Mouse (Mus musculus) neural tube, embryonic 15.5 days (tissue): ENCODE results near the gene Bcar3. TPM values are rescaled to one million over a fixed set of nuclear protein-coding genes. Genes with fewer than 3 reads are reported as not detected.
A peak's percentile ranks its signal among the peaks of the same experiment; 100 is the strongest.

Experiments
- ATAC-seq: fragments of 200-750 bp; cut with Nextera tagmentation; 2 replicates; pipeline ENCODE4 v1.8.0; 2017; ENCODE audit warnings: mild to moderate bottlenecking, moderate TSS enrichment, moderate library complexity; ENCODE audit not compliant: low FRiP score
- H3K27ac ChIP-seq: fragments of 300-500 bp; sonication (generic); replicated peaks from 2 replicates; pipeline ENCODE4 v1.5.1; 2015; ENCODE audit warnings: mild to moderate bottlenecking, inconsistent platforms
- H3K27me3 ChIP-seq: fragments of 300-500 bp; sonication (generic); replicated peaks from 2 replicates; pipeline ENCODE4 v1.6.1; 2015; ENCODE audit warnings: inconsistent platforms
- H3K36me3 ChIP-seq: fragments of 300-500 bp; sonication (generic); 2 replicates; pipeline ENCODE4 v1.6.1; 2015; ENCODE audit warnings: inconsistent platforms
- H3K4me1 ChIP-seq: fragments of 300-500 bp; sonication (generic); 2 replicates; pipeline ENCODE4 v1.6.1; 2015; ENCODE audit warnings: inconsistent platforms
- H3K4me2 ChIP-seq: fragments of 300-500 bp; sonication (generic); 2 replicates; pipeline ENCODE4 v1.6.1; 2015; ENCODE audit warnings: inconsistent platforms, mild to moderate bottlenecking, moderate library complexity
- H3K4me3 ChIP-seq: fragments of 300-500 bp; sonication (generic); replicated peaks from 2 replicates; pipeline ENCODE4 v1.5.1; 2015; ENCODE audit warnings: mild to moderate bottlenecking, inconsistent platforms
- H3K9ac ChIP-seq: fragments of 300-500 bp; sonication (generic); replicated peaks from 2 replicates; pipeline ENCODE4 v1.6.1; 2015; ENCODE audit warnings: mild to moderate bottlenecking, inconsistent platforms
- H3K9me3 ChIP-seq: fragments of 300-500 bp; sonication (generic); replicated peaks from 2 replicates; pipeline ENCODE4 v1.6.1; 2016; ENCODE audit warnings: inconsistent platforms
- WGBS: fragments of 180-500 bp; shearing (Covaris S2); methylation state at CpG from one replicate; pipeline ENCODE4 v1.1.7; 2015; ENCODE audit warnings: mixed read lengths; 5-methylcytosine and 5-hydroxymethylcytosine counted together
- polyA plus RNA-seq: library from polyadenylated mRNA; unstranded; fragments of >200 nt; fragmentation: Nextera tagmentation; extraction: Ambion mirVana; gene quantifications from 2 replicates; pipeline ENCODE4 v1.2.1, GENCODE M21; 2015

Bcar3 gene
- polyA plus RNA-seq, 1 experiment from 2014 or later = 5.5 TPM

DNA sequence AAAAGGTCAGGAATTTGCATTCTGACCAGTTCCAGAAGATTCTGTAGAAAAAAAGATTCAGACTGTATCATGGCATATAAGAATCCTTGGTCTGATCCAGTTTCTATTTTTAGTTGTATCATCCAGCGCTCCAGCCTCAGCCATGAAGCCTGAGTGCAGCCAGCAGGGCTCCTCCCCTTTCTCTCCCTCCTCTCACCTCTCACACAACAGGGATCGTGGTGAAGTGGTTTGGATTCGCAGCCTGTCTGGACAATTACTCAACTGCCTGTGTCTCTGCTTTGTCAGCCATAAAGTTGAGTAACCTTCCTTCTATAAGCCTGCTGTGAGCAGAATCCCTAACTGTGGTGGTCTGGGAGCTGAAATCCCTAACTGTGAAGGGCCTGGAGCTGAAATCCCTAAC lies 71.4 kb downstream of the Bcar3 start:
- Histone ChIP-seq H3K36me3 (no peaks in the 10 kb centered on the region), H3K9me3 (no peaks in the 10 kb centered on the region), H3K27ac (peak overlapping the region; percentile 42), H3K9ac (no peak overlapping the region), H3K4me1 (peaks cover 12% of the 10 kb centered on the region), H3K4me2 (no peak overlapping the region), H3K27me3 (no peaks in the 10 kb centered on the region), H3K4me3 (no peak overlapping the region)
- WGBS = 5% methylated on average over 3 of the region's 3 CpGs
- ATAC-seq = peak; percentile 59; the same call in 1 of the 2 replicates

DNA sequence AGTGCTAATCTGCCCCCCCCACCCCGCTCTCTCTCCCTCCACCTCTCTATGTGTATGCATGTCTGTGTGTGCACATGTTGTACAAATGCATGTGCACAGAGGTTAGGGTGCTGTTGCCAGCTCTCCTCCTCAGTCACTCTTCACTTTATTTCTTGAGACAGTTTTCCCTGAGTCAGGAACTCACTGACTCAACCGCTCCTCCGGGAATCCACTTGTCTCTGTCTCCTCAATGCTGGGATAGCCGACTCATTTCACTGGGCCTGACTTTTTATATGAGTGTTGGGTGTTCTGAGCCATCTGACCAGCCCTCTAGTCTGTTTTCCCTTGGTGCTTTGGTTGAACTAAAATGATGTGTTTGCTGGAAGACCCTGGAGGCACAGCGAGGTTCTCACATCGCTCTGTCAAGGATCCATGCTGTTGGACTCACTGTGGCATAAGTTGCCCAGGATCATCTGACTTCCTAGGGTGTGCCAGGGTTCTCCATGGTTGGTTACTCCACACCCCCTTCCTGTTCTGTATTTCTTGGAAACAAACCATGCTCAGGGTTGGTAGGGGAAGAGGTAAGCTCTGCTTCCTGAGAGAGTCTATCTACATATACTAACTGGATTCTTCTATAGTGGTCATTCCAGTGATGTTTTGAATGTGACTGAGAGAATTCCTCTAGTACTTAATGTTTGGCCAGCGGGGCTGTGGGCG lies 77.9 kb downstream of the Bcar3 start:
- H3K4me1 ChIP-seq = peaks cover 10% of the 10 kb centered on the region
- no peaks in the 10 kb centered on the region for H3K9me3 ChIP-seq
- ATAC-seq = no peak
- H3K4me3 ChIP-seq = no peak overlapping the region
- no peak overlapping the region for H3K4me2 ChIP-seq
- WGBS = 91% methylated on average over 8 of the region's 8 CpGs
- no peaks in the 10 kb centered on the region for H3K27me3 ChIP-seq
- no peak overlapping the region for H3K27ac ChIP-seq
- H3K9ac ChIP-seq = no peak overlapping the region
- no peaks in the 10 kb centered on the region for H3K36me3 ChIP-seq

GRCm38 (mm10) chr3:122372617-122373016 lies 78.7 kb downstream of the Bcar3 start:
- H3K36me3 ChIP-seq = no peaks in the 10 kb centered on the region
- no peak overlapping the region for H3K4me3 ChIP-seq
- no peaks in the 10 kb centered on the region for H3K27me3 ChIP-seq
- peaks cover 17% of the 10 kb centered on the region for H3K4me1 ChIP-seq
- H3K4me2 ChIP-seq = no peak overlapping the region
- WGBS = 84% methylated on average over 4 of the region's 4 CpGs
- no peak for ATAC-seq
- H3K9ac ChIP-seq = no peak overlapping the region
- H3K27ac ChIP-seq = no peak overlapping the region
- H3K9me3 ChIP-seq = no peaks in the 10 kb centered on the region

- no peak overlapping the region for H3K27ac ChIP-seq
- H3K4me3 ChIP-seq = no peak overlapping the region
- H3K27me3 ChIP-seq = no peaks in the 10 kb centered on the region
- peaks cover 17% of the 10 kb centered on the region for H3K4me1 ChIP-seq
- ATAC-seq = no peak
- no peak overlapping the region for H3K4me2 ChIP-seq
- H3K36me3 ChIP-seq = no peaks in the 10 kb centered on the region
- H3K9ac ChIP-seq = no peak overlapping the region
- no peaks in the 10 kb centered on the region for H3K9me3 ChIP-seq
These were observed 82.1 kb downstream of the Bcar3 start for GRCm38 (mm10) chr3:122376011-122376410.

DNA sequence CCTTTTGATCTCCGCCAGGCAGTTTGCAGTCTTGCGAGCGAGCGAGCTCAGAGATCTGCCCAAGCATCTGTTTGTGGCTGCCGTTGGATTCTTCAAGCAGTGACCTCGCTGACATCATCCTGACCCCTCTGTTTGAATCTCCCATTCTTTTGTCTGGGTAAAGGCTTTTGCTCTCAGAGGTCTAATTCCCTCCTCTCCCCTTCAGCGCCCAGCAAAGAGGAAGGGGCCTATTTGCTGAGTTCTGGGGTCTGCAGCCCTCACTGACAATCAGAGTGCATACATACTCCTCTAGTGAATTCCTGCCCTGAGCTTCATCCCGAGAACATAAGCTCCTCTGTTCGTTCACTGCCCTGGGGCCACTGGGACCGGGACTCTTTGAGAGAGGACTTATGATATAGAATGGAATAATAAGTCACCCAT lies 82.5 kb downstream of the Bcar3 start:
- Histone ChIP-seq H3K27ac (no peak overlapping the region), H3K4me2 (no peak overlapping the region), H3K4me1 (peaks cover 17% of the 10 kb centered on the region), H3K9ac (no peak overlapping the region), H3K27me3 (no peaks in the 10 kb centered on the region), H3K36me3 (no peaks in the 10 kb centered on the region), H3K9me3 (no peaks in the 10 kb centered on the region), H3K4me3 (no peak overlapping the region)
- 24% methylated on average over 9 of the region's 10 CpGs for WGBS
- ATAC-seq = no peak

DNA sequence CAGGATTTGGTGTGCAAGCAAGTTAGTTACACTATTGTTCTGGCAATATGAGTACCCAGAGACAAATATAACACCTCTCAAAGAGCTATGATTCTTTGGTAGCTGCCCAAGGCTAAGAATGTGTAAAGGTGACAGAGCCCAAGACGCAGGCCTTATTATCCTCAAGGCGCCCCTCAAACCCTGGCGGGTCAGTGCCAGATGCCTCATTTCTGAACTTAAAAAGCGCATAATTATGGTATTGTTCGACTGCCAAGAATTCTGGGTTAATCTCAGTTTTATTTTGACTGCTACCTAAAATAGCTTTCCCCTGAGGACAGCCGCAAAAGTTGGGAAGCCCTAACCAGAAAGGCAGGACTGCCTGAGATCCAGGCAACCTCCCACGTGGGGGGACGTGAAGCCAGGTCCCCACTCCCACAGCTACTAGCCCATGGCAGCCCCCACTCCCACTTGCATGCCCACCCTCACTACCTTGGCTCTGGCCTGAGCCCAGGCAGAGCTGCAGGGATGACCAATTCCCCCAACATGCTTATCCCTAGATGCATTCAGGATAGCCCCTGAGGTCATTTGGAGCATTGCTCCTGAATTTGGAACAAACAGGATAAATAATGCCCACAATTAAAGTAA lies 83.0 kb downstream of the Bcar3 start:
- no peak overlapping the region for H3K4me3 ChIP-seq
- peaks cover 17% of the 10 kb centered on the region for H3K4me1 ChIP-seq
- H3K27ac ChIP-seq = no peak overlapping the region
- ATAC-seq = no peak
- no peaks in the 10 kb centered on the region for H3K36me3 ChIP-seq
- no peak overlapping the region for H3K9ac ChIP-seq
- WGBS = 50% methylated on average over 8 of the region's 8 CpGs
- no peaks in the 10 kb centered on the region for H3K27me3 ChIP-seq
- H3K4me2 ChIP-seq = no peak overlapping the region
- H3K9me3 ChIP-seq = no peaks in the 10 kb centered on the region

- Histone ChIP-seq H3K4me2 (no peak overlapping the region), H3K36me3 (no peaks in the 10 kb centered on the region), H3K4me1 (peaks cover 17% of the 10 kb centered on the region), H3K9me3 (no peaks in the 10 kb centered on the region), H3K27me3 (no peaks in the 10 kb centered on the region), H3K27ac (no peak overlapping the region), H3K9ac (no peak overlapping the region), H3K4me3 (no peak overlapping the region)
- WGBS = 70% methylated on average over 6 of the region's 6 CpGs
- no peak for ATAC-seq
These were observed 84.7 kb downstream of the Bcar3 start for GRCm38 (mm10) chr3:122378634-122379033.

DNA sequence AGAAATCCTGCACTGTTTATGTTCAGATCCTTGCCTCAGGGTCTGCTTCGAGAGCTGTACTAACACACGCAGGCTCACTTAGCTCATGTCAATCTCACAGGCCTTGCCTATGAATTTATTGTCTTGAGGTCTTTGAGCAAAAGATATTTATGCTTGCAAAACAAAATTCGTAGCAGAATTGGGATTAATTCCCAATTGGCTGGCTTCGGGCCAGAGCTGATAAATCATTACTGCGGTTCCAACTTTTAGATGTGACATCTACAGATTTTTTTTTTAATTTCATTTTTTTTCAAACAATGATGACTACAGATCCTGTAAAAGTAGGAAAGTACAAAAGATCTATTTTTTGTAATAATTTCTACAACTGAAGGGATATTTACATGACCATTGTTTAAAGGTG lies 86.8 kb downstream of the Bcar3 start:
- no peak for ATAC-seq
- H3K4me3 ChIP-seq = no peak overlapping the region

DNA sequence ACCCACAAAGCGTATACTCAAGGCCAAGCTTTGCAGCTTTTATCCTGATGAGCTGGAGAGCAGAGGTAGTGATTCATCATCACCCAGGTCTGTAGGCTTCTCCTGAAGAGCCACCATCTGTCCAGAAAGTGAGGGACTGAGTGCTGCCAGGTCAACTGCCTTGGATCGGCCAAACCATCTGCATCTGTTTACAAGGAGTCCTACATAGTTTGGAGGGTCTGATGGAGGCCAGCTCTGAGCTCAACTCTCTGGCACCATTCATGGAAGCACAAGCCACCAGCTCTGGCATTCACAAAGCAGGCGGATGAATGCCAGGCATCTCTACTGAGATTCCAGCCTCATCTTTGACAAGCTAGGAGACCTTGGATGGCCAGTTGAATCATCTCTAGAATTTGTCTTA lies 87.7 kb downstream of the Bcar3 start:
- 93% methylated on average over 3 of the region's 3 CpGs for WGBS
- no peak for ATAC-seq
- H3K9ac ChIP-seq = no peak overlapping the region
- H3K27ac ChIP-seq = no peak overlapping the region
- H3K9me3 ChIP-seq = no peaks in the 10 kb centered on the region
- no peaks in the 10 kb centered on the region for H3K36me3 ChIP-seq
- no peaks in the 10 kb centered on the region for H3K27me3 ChIP-seq
- H3K4me1 ChIP-seq = peaks cover 9% of the 10 kb centered on the region
- no peak overlapping the region for H3K4me3 ChIP-seq
- no peak overlapping the region for H3K4me2 ChIP-seq

More for the DNA sequence above, 86.8 kb downstream of the Bcar3 start:
- WGBS = 83% methylated on average over 5 of the region's 5 CpGs
- Histone ChIP-seq H3K9ac (no peak overlapping the region), H3K4me1 (peaks cover 17% of the 10 kb centered on the region), H3K4me2 (no peak overlapping the region), H3K27me3 (no peaks in the 10 kb centered on the region), H3K9me3 (no peaks in the 10 kb centered on the region), H3K36me3 (no peaks in the 10 kb centered on the region), H3K27ac (no peak overlapping the region)

GRCm38 (mm10) chr3:122386444-122386843 lies 92.5 kb downstream of the Bcar3 start:
- Histone ChIP-seq H3K4me2 (no peak overlapping the region), H3K4me1 (no peaks in the 10 kb centered on the region), H3K27ac (no peak overlapping the region), H3K9me3 (no peaks in the 10 kb centered on the region), H3K27me3 (no peaks in the 10 kb centered on the region), H3K9ac (no peak overlapping the region), H3K4me3 (no peak overlapping the region), H3K36me3 (no peaks in the 10 kb centered on the region)
- no peak for ATAC-seq
- WGBS = 91% methylated on average over 5 of the region's 5 CpGs

GRCm38 (mm10) chr3:122387771-122388170 lies 93.8 kb downstream of the Bcar3 start:
- Histone ChIP-seq H3K4me2 (no peak overlapping the region), H3K27me3 (no peaks in the 10 kb centered on the region), H3K4me3 (no peak overlapping the region), H3K9me3 (no peaks in the 10 kb centered on the region), H3K36me3 (no peaks in the 10 kb centered on the region), H3K27ac (no peak overlapping the region), H3K9ac (no peak overlapping the region), H3K4me1 (no peaks in the 10 kb centered on the region)
- ATAC-seq = no peak
- 79% methylated on average over 3 of the region's 3 CpGs for whole genome bisulfite sequencing

- H3K36me3 ChIP-seq = no peaks in the 10 kb centered on the region
- H3K4me2 ChIP-seq = no peak overlapping the region
- H3K27ac ChIP-seq = no peak overlapping the region
- no peak overlapping the region for H3K4me3 ChIP-seq
- no peaks in the 10 kb centered on the region for H3K9me3 ChIP-seq
- H3K4me1 ChIP-seq = no peaks in the 10 kb centered on the region
- WGBS = 90% methylated on average over 5 of the region's 5 CpGs
- no peaks in the 10 kb centered on the region for H3K27me3 ChIP-seq
- H3K9ac ChIP-seq = no peak overlapping the region
- no peak for ATAC-seq
These were observed 96.0 kb downstream of the Bcar3 start for GRCm38 (mm10) chr3:122389972-122390371.
